Mouse (Mus musculus) bone marrow, adult 2 months (tissue): ENCODE data around the gene Jak1.

Experiments
- CTCF ChIP-seq: fragments of 200-500 bp; IDR thresholded peaks from 2 replicates; pipeline ENCODE4 v1.5.1; 2011; ENCODE audit warnings: low read length, control low read depth; ENCODE audit not compliant: control insufficient read depth, insufficient read depth
- POLR2A ChIP-seq: fragments of 200-500 bp; IDR thresholded peaks from 2 replicates; pipeline ENCODE4 v1.6.1; 2011; ENCODE audit warnings: low read depth, mild to moderate bottlenecking, control low read depth, low read length, borderline replicate concordance; ENCODE audit not compliant: control insufficient read depth

- no peak for TF ChIP-seq POLR2A
- TF ChIP-seq CTCF, result no peak
Measured at GRCm38 (mm10) chr4:101293661-101294060, 28.6 kb upstream of the Jak1 start.
